Mouse (Mus musculus) bone marrow, adult 2 months (tissue): ENCODE measurements around the gene Siglecg.

ENCODE experiments used
- CTCF ChIP-seq: fragments of 200-500 bp; IDR thresholded peaks from 2 replicates; pipeline ENCODE4 v1.5.1; 2011; ENCODE audit warnings: low read length, control low read depth; ENCODE audit not compliant: control insufficient read depth, insufficient read depth
- POLR2A ChIP-seq: fragments of 200-500 bp; IDR thresholded peaks from 2 replicates; pipeline ENCODE4 v1.6.1; 2011; ENCODE audit warnings: low read depth, mild to moderate bottlenecking, control low read depth, low read length, borderline replicate concordance; ENCODE audit not compliant: control insufficient read depth

DNA sequence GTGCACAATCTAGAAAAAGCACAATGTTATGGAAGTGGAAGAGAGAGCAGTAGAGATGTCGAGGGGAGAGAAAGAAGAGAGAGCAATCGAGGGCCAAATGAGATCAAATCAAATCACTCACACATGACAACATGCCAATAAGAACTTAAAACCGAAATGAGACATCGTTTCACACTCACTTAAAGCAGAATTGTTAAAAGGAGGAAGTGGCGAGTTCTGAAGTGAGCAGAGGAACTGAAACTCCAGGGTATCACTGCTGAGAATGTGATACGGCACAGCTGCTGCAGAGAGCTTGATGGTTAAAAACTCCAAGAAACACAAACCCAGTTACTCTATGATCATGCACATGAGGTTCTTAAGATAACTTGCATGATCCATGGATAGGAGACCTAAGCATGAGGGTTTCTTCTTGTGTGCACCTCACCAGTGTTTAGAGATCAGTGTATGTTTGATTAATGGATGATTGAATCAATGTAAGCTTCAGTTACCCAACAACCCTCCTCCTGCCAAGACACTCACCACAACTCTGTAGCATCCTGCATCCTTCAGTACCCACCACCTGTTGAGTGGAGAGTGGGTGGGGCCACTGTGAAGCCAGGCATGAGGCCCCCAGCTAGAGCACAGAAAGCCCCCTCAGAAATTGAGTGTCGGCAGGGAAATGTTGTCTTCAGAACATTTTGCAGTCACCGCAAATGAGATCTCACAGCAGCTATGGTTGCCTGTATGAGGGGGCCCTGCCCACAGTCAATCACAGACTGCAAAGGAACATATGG lies 15.5 kb upstream of the Siglecg start:
- TF ChIP-seq POLR2A (no peak), CTCF (no peak)
